Mouse (Mus musculus): Measurements from ENCODE around the gene Ptpn6. TPM values are rescaled to one million over a fixed set of nuclear protein-coding genes. Genes with fewer than 3 reads are reported as not detected.

The Ptpn6 gene
- total RNA-seq, 1 experiment, result 16.5 TPM

GRCm38 (mm10) chr6:124679486-124679885 is 59.0 kb downstream of the Ptpn6 start:
- in situ Hi-C loops (cut with MboI; ENCODE audit: low sequenced_read_pairs in 2 of 2, unreplicated experiment in 2 of 2), result no loop called here
- peaks cover 3 to 5% of the 10 kb centered on the region in 2 experiments for H3K4me1 ChIP-seq (ENCODE audit: control insufficient read depth in 2 of 2, insufficient read depth in 2 of 2, low read length in 2 of 2, poor library complexity in 1 of 2)
- H3K36me3 ChIP-seq (ENCODE audit: control insufficient read depth, insufficient read depth, low read length, poor library complexity, severe bottlenecking), result peaks cover 5% of the 10 kb centered on the region; the same call in 1 of the 2 replicates
- TF ChIP-seq CHD2 (IDR thresholded peaks at IDR 0.05; ENCODE audit: low read depth, low read length) (no peak), HCFC1 (IDR thresholded peaks at IDR 0.05; ENCODE audit: borderline replicate concordance, insufficient read depth, low read length) (no peak), MAFK (IDR thresholded peaks at IDR 0.05; ENCODE audit: insufficient read depth, low read depth, low read length) (no peak)
- DNase-seq (ENCODE audit: low read depth, low spot score), result no peak
- no peak overlapping the region for H3K4me3 ChIP-seq (ENCODE audit: insufficient read depth in 1 of 2, low read depth in 1 of 2, low read length in 2 of 2, poor library complexity in 1 of 2, severe bottlenecking in 1 of 2)
- H3K27ac ChIP-seq (ENCODE audit: insufficient read depth, low read depth, low read length, poor library complexity, severe bottlenecking), result no peak overlapping the region
- H3K9ac ChIP-seq (ENCODE audit: insufficient read depth, low read depth, low read length, poor library complexity, severe bottlenecking), result no peak overlapping the region
- H3K9me3 ChIP-seq (ENCODE audit: control insufficient read depth, insufficient read depth, low read depth, low read length), result no peaks in the 10 kb centered on the region

GRCm38 (mm10) chr6:124678769-124679168 is 59.7 kb downstream of the Ptpn6 start:
- in situ Hi-C loops (cut with MboI; ENCODE audit: low sequenced_read_pairs in 2 of 2, unreplicated experiment in 2 of 2), result no loop called here
- DNase-seq (ENCODE audit: low read depth, low spot score), result no peak
- Histone ChIP-seq H3K36me3 (ENCODE audit: control insufficient read depth, insufficient read depth, low read length, poor library complexity, severe bottlenecking) (peaks cover 6% of the 10 kb centered on the region; the same call in 1 of the 2 replicates), H3K9me3 (ENCODE audit: control insufficient read depth, insufficient read depth, low read depth, low read length) (no peaks in the 10 kb centered on the region), H3K4me3 (ENCODE audit: insufficient read depth in 1 of 2, low read depth in 1 of 2, low read length in 2 of 2, poor library complexity in 1 of 2, severe bottlenecking in 1 of 2) (no peak overlapping the region), H3K4me1 (ENCODE audit: control insufficient read depth in 2 of 2, insufficient read depth in 2 of 2, low read length in 2 of 2, poor library complexity in 1 of 2) (peaks cover 3 to 4% of the 10 kb centered on the region in 2 experiments), H3K27ac (ENCODE audit: insufficient read depth, low read depth, low read length, poor library complexity, severe bottlenecking) (no peak overlapping the region), H3K9ac (ENCODE audit: insufficient read depth, low read depth, low read length, poor library complexity, severe bottlenecking) (no peak overlapping the region)
- no peak for TF ChIP-seq ZC3H11A (IDR thresholded peaks at IDR 0.05; ENCODE audit: borderline replicate concordance, low read depth, low read length)

- in situ Hi-C loops (cut with MboI; ENCODE audit: low sequenced_read_pairs in 2 of 2, unreplicated experiment in 2 of 2), result no loop called here
These were observed 62.3 kb downstream of the Ptpn6 start for GRCm38 (mm10) chr6:124676171-124676570.

GRCm38 (mm10) chr6:124674591-124674990 is 63.9 kb downstream of the Ptpn6 start:
- H3K4me3 ChIP-seq (ENCODE audit: insufficient read depth in 1 of 2, low read depth in 1 of 2, low read length in 2 of 2, poor library complexity in 1 of 2, severe bottlenecking in 1 of 2), result no peak overlapping the region
- H3K4me1 ChIP-seq (ENCODE audit: control insufficient read depth in 2 of 2, insufficient read depth in 2 of 2, low read length in 2 of 2, poor library complexity in 1 of 2), result peaks cover 7% of the 10 kb centered on the region in 2 experiments
- no peak for TF ChIP-seq ZC3H11A (IDR thresholded peaks at IDR 0.05; ENCODE audit: borderline replicate concordance, low read depth, low read length)
- TF ChIP-seq HCFC1 (IDR thresholded peaks at IDR 0.05; ENCODE audit: borderline replicate concordance, insufficient read depth, low read length), result no peak
- no peak for TF ChIP-seq CHD2 (IDR thresholded peaks at IDR 0.05; ENCODE audit: low read depth, low read length)
- TF ChIP-seq MAFK (IDR thresholded peaks at IDR 0.05; ENCODE audit: insufficient read depth, low read depth, low read length), result no peak
- TF ChIP-seq ZNF384 (IDR thresholded peaks at IDR 0.05; ENCODE audit: low read depth, low read length), result no peak
- in situ Hi-C loops (cut with MboI; ENCODE audit: low sequenced_read_pairs in 2 of 2, unreplicated experiment in 2 of 2), result no loop called here
- H3K27ac ChIP-seq (ENCODE audit: insufficient read depth, low read depth, low read length, poor library complexity, severe bottlenecking), result 0 out of 2 replicates have a peak overlapping the region, but pooled peaks have one; percentile 6
- no peak overlapping the region for H3K9ac ChIP-seq (ENCODE audit: insufficient read depth, low read depth, low read length, poor library complexity, severe bottlenecking)
- H3K36me3 ChIP-seq (ENCODE audit: control insufficient read depth, insufficient read depth, low read length, poor library complexity, severe bottlenecking), result peaks cover 9% of the 10 kb centered on the region; the same call in 1 of the 2 replicates
- H3K9me3 ChIP-seq (ENCODE audit: control insufficient read depth, insufficient read depth, low read depth, low read length), result no peaks in the 10 kb centered on the region
- no peak for DNase-seq (ENCODE audit: low read depth, low spot score)

More at GRCm38 (mm10) chr6:124676171-124676570, 62.3 kb downstream of the Ptpn6 start:
- no peak for DNase-seq (ENCODE audit: low read depth, low spot score)
- H3K4me1 ChIP-seq (ENCODE audit: control insufficient read depth in 2 of 2, insufficient read depth in 2 of 2, low read length in 2 of 2, poor library complexity in 1 of 2), result peaks cover 7% of the 10 kb centered on the region in 2 experiments
- peaks cover 6% of the 10 kb centered on the region; the same call in 1 of the 2 replicates for H3K36me3 ChIP-seq (ENCODE audit: control insufficient read depth, insufficient read depth, low read length, poor library complexity, severe bottlenecking)
- TF ChIP-seq CHD2 (IDR thresholded peaks at IDR 0.05; ENCODE audit: low read depth, low read length) (no peak), HCFC1 (IDR thresholded peaks at IDR 0.05; ENCODE audit: borderline replicate concordance, insufficient read depth, low read length) (no peak), ZNF384 (IDR thresholded peaks at IDR 0.05; ENCODE audit: low read depth, low read length) (no peak), ZC3H11A (IDR thresholded peaks at IDR 0.05; ENCODE audit: borderline replicate concordance, low read depth, low read length) (no peak), MAFK (IDR thresholded peaks at IDR 0.05; ENCODE audit: insufficient read depth, low read depth, low read length) (no peak)
- no peak overlapping the region for H3K4me3 ChIP-seq (ENCODE audit: insufficient read depth in 1 of 2, low read depth in 1 of 2, low read length in 2 of 2, poor library complexity in 1 of 2, severe bottlenecking in 1 of 2)
- H3K27ac ChIP-seq (ENCODE audit: insufficient read depth, low read depth, low read length, poor library complexity, severe bottlenecking), result no peak overlapping the region
- H3K9ac ChIP-seq (ENCODE audit: insufficient read depth, low read depth, low read length, poor library complexity, severe bottlenecking), result no peak overlapping the region
- no peaks in the 10 kb centered on the region for H3K9me3 ChIP-seq (ENCODE audit: control insufficient read depth, insufficient read depth, low read depth, low read length)

- no peaks in the 10 kb centered on the region for H3K9me3 ChIP-seq (ENCODE audit: control insufficient read depth, insufficient read depth, low read depth, low read length)
- peaks cover 9% of the 10 kb centered on the region; the same call in 1 of the 2 replicates for H3K36me3 ChIP-seq (ENCODE audit: control insufficient read depth, insufficient read depth, low read length, poor library complexity, severe bottlenecking)
- H3K4me1 ChIP-seq (ENCODE audit: control insufficient read depth in 2 of 2, insufficient read depth in 2 of 2, low read length in 2 of 2, poor library complexity in 1 of 2), result peaks cover 7 to 10% of the 10 kb centered on the region in 2 experiments
- DNase-seq (ENCODE audit: low read depth, low spot score), result no peak
- H3K27ac ChIP-seq (ENCODE audit: insufficient read depth, low read depth, low read length, poor library complexity, severe bottlenecking), result no peak overlapping the region
- H3K9ac ChIP-seq (ENCODE audit: insufficient read depth, low read depth, low read length, poor library complexity, severe bottlenecking), result no peak overlapping the region
- in situ Hi-C loops (cut with MboI; ENCODE audit: low sequenced_read_pairs in 2 of 2, unreplicated experiment in 2 of 2), result no loop called here
- TF ChIP-seq ZNF384 (IDR thresholded peaks at IDR 0.05; ENCODE audit: low read depth, low read length) (no peak), CHD2 (IDR thresholded peaks at IDR 0.05; ENCODE audit: low read depth, low read length) (no peak), HCFC1 (IDR thresholded peaks at IDR 0.05; ENCODE audit: borderline replicate concordance, insufficient read depth, low read length) (no peak), ZC3H11A (IDR thresholded peaks at IDR 0.05; ENCODE audit: borderline replicate concordance, low read depth, low read length) (no peak)
- no peak overlapping the region for H3K4me3 ChIP-seq (ENCODE audit: insufficient read depth in 1 of 2, low read depth in 1 of 2, low read length in 2 of 2, poor library complexity in 1 of 2, severe bottlenecking in 1 of 2)
These were observed 64.9 kb downstream of the Ptpn6 start for GRCm38 (mm10) chr6:124673619-124674018.

Data from ES-E14 (cell line).